Mouse (Mus musculus): ENCODE measurements around the gene Vmn2r19. TPM values are rescaled to one million over a fixed set of nuclear protein-coding genes. Genes with fewer than 3 reads are reported as not detected.

Gene Vmn2r19
- polyA plus RNA-seq, 1 experiment from 2014 or later = not detected

GRCm38 (mm10) chr6:123265809-123266208 is 42.3 kb upstream of the Vmn2r19 start:
- H3K4me1 ChIP-seq (replicated peaks; ENCODE audit: control insufficient read depth, insufficient read depth) = no peaks in the 10 kb centered on the region
- no peak overlapping the region for H3K27ac ChIP-seq (replicated peaks)
- no peak overlapping the region for H3K4me2 ChIP-seq (replicated peaks; ENCODE audit: low read depth)
- no peaks in the 10 kb centered on the region for H3K27me3 ChIP-seq (ENCODE audit: control insufficient read depth, insufficient read depth, low read length)
- H3K4me3 ChIP-seq (ENCODE audit: low read depth, low read length) = no peak overlapping the region
- WGBS = 85% methylated on average over 4 of the region's 4 CpGs
- H3K36me3 ChIP-seq (ENCODE audit: control insufficient read depth, insufficient read depth, low read length) = no peaks in the 10 kb centered on the region
- DNase-seq (ENCODE audit: low spot score) (no peak), ATAC-seq (ENCODE audit: low FRiP score, low TSS enrichment) (no peak)
- H3K9ac ChIP-seq (ENCODE audit: low read length) = no peak overlapping the region
- no peak for TF ChIP-seq CTCF (IDR thresholded peaks at IDR 0.05; ENCODE audit: low read depth)
- no peak for TF ChIP-seq EP300 (optimal IDR thresholded peaks at IDR 0.05)
- H3K9me3 ChIP-seq (ENCODE audit: control insufficient read depth, low read length) = no peaks in the 10 kb centered on the region

GRCm38 (mm10) chr6:123266945-123267344 is 41.2 kb upstream of the Vmn2r19 start:
- Histone ChIP-seq H3K9ac (ENCODE audit: low read length) (no peak overlapping the region), H3K27ac (replicated peaks) (no peak overlapping the region), H3K9me3 (ENCODE audit: control insufficient read depth, low read length) (no peaks in the 10 kb centered on the region), H3K4me3 (ENCODE audit: low read depth, low read length) (no peak overlapping the region), H3K36me3 (ENCODE audit: control insufficient read depth, insufficient read depth, low read length) (no peaks in the 10 kb centered on the region), H3K4me2 (replicated peaks; ENCODE audit: low read depth) (no peak overlapping the region), H3K27me3 (ENCODE audit: control insufficient read depth, insufficient read depth, low read length) (no peaks in the 10 kb centered on the region), H3K4me1 (replicated peaks; ENCODE audit: control insufficient read depth, insufficient read depth) (no peaks in the 10 kb centered on the region)
- WGBS = 72% methylated on average over 5 of the region's 5 CpGs
- ATAC-seq (ENCODE audit: low FRiP score, low TSS enrichment) = no peak
- TF ChIP-seq EP300 (optimal IDR thresholded peaks at IDR 0.05) (no peak), CTCF (IDR thresholded peaks at IDR 0.05; ENCODE audit: low read depth) (no peak)
- DNase-seq (ENCODE audit: low spot score) = no peak

- DNase-seq (ENCODE audit: low spot score) (no peak), ATAC-seq (ENCODE audit: low FRiP score, low TSS enrichment) (no peak)
- Histone ChIP-seq H3K9ac (ENCODE audit: low read length) (no peak overlapping the region), H3K4me2 (replicated peaks; ENCODE audit: low read depth) (no peak overlapping the region), H3K27me3 (ENCODE audit: control insufficient read depth, insufficient read depth, low read length) (no peaks in the 10 kb centered on the region), H3K4me3 (ENCODE audit: low read depth, low read length) (no peak overlapping the region), H3K27ac (replicated peaks) (no peak overlapping the region), H3K36me3 (ENCODE audit: control insufficient read depth, insufficient read depth, low read length) (no peaks in the 10 kb centered on the region), H3K4me1 (replicated peaks; ENCODE audit: control insufficient read depth, insufficient read depth) (no peaks in the 10 kb centered on the region), H3K9me3 (ENCODE audit: control insufficient read depth, low read length) (no peaks in the 10 kb centered on the region)
- WGBS = 88% methylated on average over 2 of the region's 2 CpGs
- TF ChIP-seq CTCF (IDR thresholded peaks at IDR 0.05; ENCODE audit: low read depth) (no peak), EP300 (optimal IDR thresholded peaks at IDR 0.05) (no peak)
These were observed 28.7 kb upstream of the Vmn2r19 start for GRCm38 (mm10) chr6:123279443-123279842.

- ATAC-seq (ENCODE audit: low FRiP score, low TSS enrichment) (no peak), DNase-seq (ENCODE audit: low spot score) (no peak)
- Histone ChIP-seq H3K4me1 (replicated peaks; ENCODE audit: control insufficient read depth, insufficient read depth) (no peaks in the 10 kb centered on the region), H3K27me3 (ENCODE audit: control insufficient read depth, insufficient read depth, low read length) (no peaks in the 10 kb centered on the region), H3K9me3 (ENCODE audit: control insufficient read depth, low read length) (no peaks in the 10 kb centered on the region), H3K36me3 (ENCODE audit: control insufficient read depth, insufficient read depth, low read length) (no peaks in the 10 kb centered on the region), H3K9ac (ENCODE audit: low read length) (no peak overlapping the region), H3K4me2 (replicated peaks; ENCODE audit: low read depth) (no peak overlapping the region), H3K4me3 (ENCODE audit: low read depth, low read length) (no peak overlapping the region), H3K27ac (replicated peaks) (no peak overlapping the region)
- TF ChIP-seq CTCF (IDR thresholded peaks at IDR 0.05; ENCODE audit: low read depth) = no peak
- no peak for TF ChIP-seq EP300 (optimal IDR thresholded peaks at IDR 0.05)
- 78% methylated on average over 2 of the region's 2 CpGs for WGBS
These were observed 21.8 kb upstream of the Vmn2r19 start for GRCm38 (mm10) chr6:123286311-123286710.

- H3K4me1 ChIP-seq (replicated peaks; ENCODE audit: control insufficient read depth, insufficient read depth) = no peaks in the 10 kb centered on the region
- H3K4me3 ChIP-seq (ENCODE audit: low read depth, low read length) = no peak overlapping the region
- H3K4me2 ChIP-seq (replicated peaks; ENCODE audit: low read depth) = no peak overlapping the region
- 64% methylated on average over 10 of the region's 10 CpGs for WGBS
- H3K36me3 ChIP-seq (ENCODE audit: control insufficient read depth, insufficient read depth, low read length) = no peaks in the 10 kb centered on the region
- ATAC-seq (ENCODE audit: low FRiP score, low TSS enrichment) = no peak
- TF ChIP-seq EP300 (optimal IDR thresholded peaks at IDR 0.05) = no peak
- no peak for TF ChIP-seq CTCF (IDR thresholded peaks at IDR 0.05; ENCODE audit: low read depth)
- H3K9ac ChIP-seq (ENCODE audit: low read length) = no peak overlapping the region
- H3K27ac ChIP-seq (replicated peaks) = no peak overlapping the region
- H3K9me3 ChIP-seq (ENCODE audit: control insufficient read depth, low read length) = no peaks in the 10 kb centered on the region
- H3K27me3 ChIP-seq (ENCODE audit: control insufficient read depth, insufficient read depth, low read length) = no peaks in the 10 kb centered on the region
- no peak for DNase-seq (ENCODE audit: low spot score)
These were observed 19.2 kb upstream of the Vmn2r19 start for GRCm38 (mm10) chr6:123288931-123289330.

GRCm38 (mm10) chr6:123289753-123290152 is 18.4 kb upstream of the Vmn2r19 start, which contains the start of gene Clec4e:
Gene Clec4e, minus strand, starts transcription at chr6:123289870.
- no peak within 1 kb of the TSS for H3K9ac ChIP-seq (ENCODE audit: low read length)
- no peak within 1 kb of the TSS for H3K4me2 ChIP-seq (replicated peaks; ENCODE audit: low read depth)
- no peak for TF ChIP-seq CTCF (IDR thresholded peaks at IDR 0.05; ENCODE audit: low read depth)
- TF ChIP-seq EP300 (optimal IDR thresholded peaks at IDR 0.05) = no peak
- H3K27ac ChIP-seq (replicated peaks) = no peak within 1 kb of the TSS
- no peaks in the 10 kb centered on the region for H3K4me1 ChIP-seq (replicated peaks; ENCODE audit: control insufficient read depth, insufficient read depth)
- no peaks in the 10 kb centered on the region for H3K9me3 ChIP-seq (ENCODE audit: control insufficient read depth, low read length)
- no peak for ATAC-seq (ENCODE audit: low FRiP score, low TSS enrichment)
- 73% methylated on average over 4 of the region's 4 CpGs for WGBS
- no peak for DNase-seq (ENCODE audit: low spot score)
- no peaks in the 10 kb centered on the region for H3K36me3 ChIP-seq (ENCODE audit: control insufficient read depth, insufficient read depth, low read length)
- H3K27me3 ChIP-seq (ENCODE audit: control insufficient read depth, insufficient read depth, low read length) = no peaks in the 10 kb centered on the region
- H3K4me3 ChIP-seq (ENCODE audit: low read depth, low read length) = no peak within 1 kb of the TSS

All from stomach, postnatal 0 days (tissue).